Mouse (Mus musculus) CD8-positive naive resting alpha-beta T cell, adult 57 days (primary cell): ENCODE data around the gene Nudt12. TPM values are rescaled to one million over a fixed set of nuclear protein-coding genes. Genes with fewer than 3 reads are reported as not detected.

ENCODE experiments used
- total RNA-seq: library from RNA; stranded (reverse); gene quantifications from one replicate; pipeline ENCODE4 v1.2.4, GENCODE M21; 2023

Nudt12 gene
- total RNA-seq, result 0.86 TPM

GRCm38 (mm10) chr17:59013091-59013459 is at the start of gene Nudt12:
Gene Nudt12 (minus strand): TSS chr17:59013372.

DNA sequence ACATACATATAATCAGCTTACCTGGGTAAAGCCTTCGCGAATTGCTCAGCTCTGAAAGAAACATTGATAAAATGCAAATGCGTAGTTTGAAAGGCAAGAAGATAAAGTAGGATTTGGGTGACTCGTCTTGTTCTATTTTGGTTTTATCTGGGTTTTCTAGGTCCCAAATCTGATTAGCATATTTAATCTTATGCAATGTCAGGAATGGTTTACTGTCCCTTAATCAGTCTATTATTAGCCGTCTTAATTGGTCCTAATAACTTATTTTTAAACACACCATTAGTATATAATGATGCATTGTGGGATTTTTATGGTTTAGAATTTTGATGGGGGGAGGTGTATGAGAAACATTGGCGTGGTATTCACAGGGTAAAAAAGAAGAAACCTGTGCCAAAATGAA is 21.9 kb downstream of the Nudt12 start, which contains the start of gene Pdzph1:
Gene Pdzph1 (minus strand): TSS at position 101 of the 400 bp plus-strand sequence.

Other genes starting within 250 kb of the Nudt12 start
- gene Pdzph1, start 22.0 kb downstream of the Nudt12 start, total RNA-seq, result not detected